Mouse (Mus musculus) limb, embryonic 11.5 days (tissue): ENCODE results near the gene Mapkapk3. TPM values are rescaled to one million over a fixed set of nuclear protein-coding genes. Genes with fewer than 3 reads are reported as not detected.

Source experiments
- ATAC-seq: fragments of 200-750 bp; cut with Nextera tagmentation; 2 replicates; pipeline ENCODE4 v1.8.0; 2017; ENCODE audit warnings: low read depth; ENCODE audit not compliant: insufficient number of reproducible peaks, low FRiP score, low TSS enrichment
- DNase-seq: peaks from one replicate; pipeline ENCODE4 v3.0.0-alpha.2; 2015; ENCODE audit warnings: low spot score
- H3K27ac ChIP-seq: fragments of 300-500 bp; sonication (generic); replicated peaks from 2 replicates; pipeline ENCODE4 v1.5.1; 2014; ENCODE audit warnings: low read depth, mild to moderate bottlenecking, low read length
- H3K27me3 ChIP-seq: fragments of 300-500 bp; sonication (generic); 2 replicates; pipeline ENCODE4 v1.6.1; 2014; ENCODE audit warnings: mild to moderate bottlenecking, low read length, mixed read lengths; ENCODE audit not compliant: control insufficient read depth, insufficient read depth
- H3K36me3 ChIP-seq: fragments of 300-500 bp; sonication (generic); 2 replicates; pipeline ENCODE4 v1.6.1; 2014; ENCODE audit warnings: mild to moderate bottlenecking, low read length, moderate library complexity, mixed read lengths; ENCODE audit not compliant: control insufficient read depth, insufficient read depth
- H3K4me1 ChIP-seq: fragments of 300-500 bp; sonication (generic); 2 replicates; pipeline ENCODE4 v1.6.1; 2014; ENCODE audit warnings: low read length, mixed read lengths; ENCODE audit not compliant: control insufficient read depth, insufficient read depth
- H3K4me2 ChIP-seq: fragments of 300-500 bp; sonication (generic); 2 replicates; pipeline ENCODE4 v1.6.1; 2014; ENCODE audit warnings: low read depth, mild to moderate bottlenecking, moderate library complexity; ENCODE audit not compliant: severe bottlenecking
- H3K4me3 ChIP-seq: fragments of 300-500 bp; sonication (generic); 2 replicates; pipeline ENCODE4 v1.5.1; 2014; ENCODE audit warnings: low read depth, low read length
- H3K9ac ChIP-seq: fragments of 300-500 bp; sonication (generic); 2 replicates; pipeline ENCODE4 v1.6.1; 2014; ENCODE audit warnings: mild to moderate bottlenecking, low read length
- H3K9me3 ChIP-seq: fragments of 300-500 bp; sonication (generic); 2 replicates; pipeline ENCODE4 v1.6.1; 2016; ENCODE audit warnings: low read length; ENCODE audit not compliant: control insufficient read depth
- WGBS: fragments of 180-500 bp; shearing (Covaris S2); extraction: QIAGEN DNeasy Blood & Tissue Kit; methylation state at CpG from one replicate; pipeline ENCODE4 v1.1.7; 2014; 5-methylcytosine and 5-hydroxymethylcytosine counted together
- polyA plus RNA-seq: library from polyadenylated mRNA; unstranded; fragments of >200 nt; fragmentation: Nextera tagmentation; extraction: Ambion mirVana; gene quantifications from 2 replicates; pipeline ENCODE4 v1.2.1, GENCODE M21; 2014

Gene Mapkapk3
- polyA plus RNA-seq, 1 experiment from 2014 or later: 4.9 TPM

- Histone ChIP-seq H3K9ac (no peak overlapping the region), H3K27ac (no peak overlapping the region), H3K9me3 (no peaks in the 10 kb centered on the region), H3K4me3 (no peak overlapping the region), H3K4me1 (no peaks in the 10 kb centered on the region), H3K27me3 (no peaks in the 10 kb centered on the region), H3K4me2 (no peak overlapping the region), H3K36me3 (no peaks in the 10 kb centered on the region)
- no peak for DNase-seq
- ATAC-seq: no peak
- 88% methylated on average over 16 of the region's 16 CpGs for WGBS
Measured at GRCm38 (mm10) chr9:107327879-107328620, 38.4 kb upstream of the Mapkapk3 start.

GRCm38 (mm10) chr9:107325904-107326303 is 36.2 kb upstream of the Mapkapk3 start:
- no peaks in the 10 kb centered on the region for H3K36me3 ChIP-seq
- H3K4me3 ChIP-seq: no peak overlapping the region
- ATAC-seq (no peak), DNase-seq (no peak)
- no peak overlapping the region for H3K9ac ChIP-seq
- H3K4me2 ChIP-seq: no peak overlapping the region
- H3K9me3 ChIP-seq: no peaks in the 10 kb centered on the region
- H3K4me1 ChIP-seq: no peaks in the 10 kb centered on the region
- H3K27ac ChIP-seq: no peak overlapping the region
- WGBS: 90% methylated on average over 7 of the region's 7 CpGs
- H3K27me3 ChIP-seq: no peaks in the 10 kb centered on the region

- Histone ChIP-seq H3K27me3 (no peaks in the 10 kb centered on the region), H3K9ac (no peak overlapping the region), H3K4me2 (no peak overlapping the region), H3K9me3 (no peaks in the 10 kb centered on the region), H3K4me3 (no peak overlapping the region), H3K27ac (no peak overlapping the region), H3K36me3 (no peaks in the 10 kb centered on the region), H3K4me1 (no peaks in the 10 kb centered on the region)
- 64% methylated on average over 4 of the region's 4 CpGs for WGBS
- ATAC-seq (no peak), DNase-seq (no peak)
Measured at GRCm38 (mm10) chr9:107324799-107325561, 35.3 kb upstream of the Mapkapk3 start.

- H3K27ac ChIP-seq: no peak overlapping the region
- ATAC-seq: no peak
- no peaks in the 10 kb centered on the region for H3K36me3 ChIP-seq
- no peak overlapping the region for H3K4me2 ChIP-seq
- no peaks in the 10 kb centered on the region for H3K9me3 ChIP-seq
- H3K4me3 ChIP-seq: no peak overlapping the region
- DNase-seq: no peak
- 82% methylated on average over 6 of the region's 6 CpGs for WGBS
- no peaks in the 10 kb centered on the region for H3K27me3 ChIP-seq
- no peaks in the 10 kb centered on the region for H3K4me1 ChIP-seq
- no peak overlapping the region for H3K9ac ChIP-seq
Measured at GRCm38 (mm10) chr9:107323558-107323957, 33.9 kb upstream of the Mapkapk3 start.

GRCm38 (mm10) chr9:107322461-107323050 is 32.9 kb upstream of the Mapkapk3 start:
- H3K36me3 ChIP-seq: no peaks in the 10 kb centered on the region
- no peak overlapping the region for H3K27ac ChIP-seq
- no peaks in the 10 kb centered on the region for H3K27me3 ChIP-seq
- 79% methylated on average over 8 of the region's 8 CpGs for WGBS
- no peak overlapping the region for H3K4me2 ChIP-seq
- no peak overlapping the region for H3K9ac ChIP-seq
- no peak overlapping the region for H3K4me3 ChIP-seq
- no peaks in the 10 kb centered on the region for H3K4me1 ChIP-seq
- no peak for ATAC-seq
- no peak for DNase-seq
- no peaks in the 10 kb centered on the region for H3K9me3 ChIP-seq

- no peak overlapping the region for H3K4me3 ChIP-seq
- H3K9ac ChIP-seq: no peak overlapping the region
- no peak overlapping the region for H3K4me2 ChIP-seq
- H3K36me3 ChIP-seq: no peaks in the 10 kb centered on the region
- no peak for ATAC-seq
- H3K27me3 ChIP-seq: no peaks in the 10 kb centered on the region
- no peak overlapping the region for H3K27ac ChIP-seq
- no peaks in the 10 kb centered on the region for H3K4me1 ChIP-seq
- H3K9me3 ChIP-seq: no peaks in the 10 kb centered on the region
- no peak for DNase-seq
- WGBS: 87% methylated on average over 2 of the region's 2 CpGs
Measured at GRCm38 (mm10) chr9:107315791-107316190, 26.1 kb upstream of the Mapkapk3 start.

- no peaks in the 10 kb centered on the region for H3K36me3 ChIP-seq
- no peak overlapping the region for H3K27ac ChIP-seq
- no peak overlapping the region for H3K4me2 ChIP-seq
- WGBS: 80% methylated on average over 3 of the region's 3 CpGs
- H3K9ac ChIP-seq: no peak overlapping the region
- H3K4me1 ChIP-seq: no peaks in the 10 kb centered on the region
- no peaks in the 10 kb centered on the region for H3K9me3 ChIP-seq
- H3K27me3 ChIP-seq: no peaks in the 10 kb centered on the region
- DNase-seq (no peak), ATAC-seq (no peak)
- no peak overlapping the region for H3K4me3 ChIP-seq
Measured at GRCm38 (mm10) chr9:107313926-107314325, 24.2 kb upstream of the Mapkapk3 start.

GRCm38 (mm10) chr9:107312811-107313584 is 23.3 kb upstream of the Mapkapk3 start:
- no peak overlapping the region for H3K4me3 ChIP-seq
- H3K36me3 ChIP-seq: no peaks in the 10 kb centered on the region
- 68% methylated on average over 10 of the region's 10 CpGs for WGBS
- no peak overlapping the region; the same call in 1 of the 2 replicates for H3K4me2 ChIP-seq
- H3K9ac ChIP-seq: no peak overlapping the region
- no peaks in the 10 kb centered on the region for H3K9me3 ChIP-seq
- H3K27me3 ChIP-seq: no peaks in the 10 kb centered on the region
- H3K4me1 ChIP-seq: no peaks in the 10 kb centered on the region
- DNase-seq: no peak
- no peak overlapping the region for H3K27ac ChIP-seq
- no peak for ATAC-seq
